Mouse (Mus musculus) heart, adult 2 months (tissue): ENCODE data around the gene Sox8. TPM values are rescaled to one million over a fixed set of nuclear protein-coding genes. Genes with fewer than 3 reads are reported as not detected.

Experiments
- DNase-seq, 2 experiments: peaks; one replicate each; pipeline ENCODE4 v3.0.0; 2021
- H3K27ac ChIP-seq: fragments of 200-600 bp; 2 replicates; pipeline ENCODE4 v1.8.1; 2022
- H3K27me3 ChIP-seq: fragments of 200-500 bp; 2 replicates; pipeline ENCODE4 v1.6.1; 2012; ENCODE audit warnings: mild to moderate bottlenecking, low read length, inconsistent platforms, mixed read lengths; ENCODE audit not compliant: control insufficient read depth, insufficient read depth
- H3K36me3 ChIP-seq: fragments of 200-500 bp; 2 replicates; pipeline ENCODE4 v1.6.1; 2012; ENCODE audit warnings: low read length, inconsistent platforms; ENCODE audit not compliant: control insufficient read depth, insufficient read depth
- H3K4me1 ChIP-seq: fragments of 200-500 bp; 2 replicates; pipeline ENCODE4 v1.6.1; 2011; ENCODE audit warnings: low read length; ENCODE audit not compliant: control insufficient read depth, insufficient read depth
- H3K4me3 ChIP-seq: fragments of 200-600 bp; 2 replicates; pipeline ENCODE4 v1.8.1; 2022
- H3K79me2 ChIP-seq: fragments of 200-500 bp; replicated peaks from 2 replicates; pipeline ENCODE4 v1.6.1; 2012; ENCODE audit warnings: mild to moderate bottlenecking, inconsistent platforms, low read length, moderate library complexity, mixed read lengths; ENCODE audit not compliant: control insufficient read depth, insufficient read depth
- H3K9ac ChIP-seq: fragments of 200-500 bp; 2 replicates; pipeline ENCODE4 v1.6.1; 2012; ENCODE audit warnings: low read depth, mild to moderate bottlenecking, control low read depth, inconsistent platforms, low read length, mixed read lengths
- CTCF ChIP-seq: fragments of 200-600 bp; IDR thresholded peaks from 2 replicates; pipeline ENCODE4 v1.8.1; 2022; ENCODE audit warnings: antibody characterized with exemption, mild to moderate bottlenecking, moderate library complexity
- EP300 ChIP-seq: fragments of 200-500 bp; IDR thresholded peaks from 2 replicates; pipeline ENCODE4 v1.6.1; 2011; ENCODE audit warnings: low read depth, low read length, control low read depth; ENCODE audit not compliant: insufficient read depth
- POLR2A ChIP-seq: fragments of 200-500 bp; IDR thresholded peaks from 2 replicates; pipeline ENCODE4 v1.6.1; 2011; ENCODE audit warnings: mild to moderate bottlenecking, low read depth, low read length, control low read depth; ENCODE audit not compliant: insufficient read depth
- WGBS: fragments of 180-500 bp; shearing (Covaris S2); methylation state at CpG from one replicate; pipeline ENCODE4 v1.1.7; 2018; 5-methylcytosine and 5-hydroxymethylcytosine counted together
- intact Hi-C: fragments of 180-260 bp; cut with DNase I; formaldehyde crosslinking; loops from one replicate; pipeline ENCODE4 v1.15.1; 2025
- long read RNA-seq: library from polyadenylated mRNA; stranded (forward); transcript quantifications from one replicate; pipeline ENCODE4 v2.0.0, GENCODE M21; 2021
- polyA plus RNA-seq: library from polyadenylated mRNA; depleted of rRNA; stranded (reverse); fragments of >200 nt; gene quantifications from 2 replicates; pipeline ENCODE4 v1.2.3, GENCODE M21; 2012; rRNA removed
- total RNA-seq, 2 experiments: library from RNA; stranded (reverse); gene quantifications; 2 replicates each; pipeline ENCODE4 v1.2.3; 2021

Sox8 gene
- total RNA-seq (under 1 TPM; 0.30 to 0.44 TPM), polyA plus RNA-seq (0.57 and 0.67 TPM in 2 replicates)
- long read RNA-seq, partial matches to known transcripts = 0 of 1 reads
- long read RNA-seq, other reads (novel, unspliced or antisense) = 0 of 1 reads

- Histone ChIP-seq H3K9ac (peak within 1 kb of the TSS; percentile 71), H3K4me3 (peak within 1 kb of the TSS; percentile 48), H3K4me1 (peaks cover 2% of the 10 kb centered on the region; the same call in 1 of the 2 replicates), H3K36me3 (no peaks in the 10 kb centered on the region), H3K27me3 (peaks cover 8% of the 10 kb centered on the region), H3K27ac (peak within 1 kb of the TSS; percentile 26), H3K79me2 (no peaks in the 10 kb centered on the region)
- WGBS = 2% methylated on average over 61 of the region's 61 CpGs
- intact Hi-C loops = loop anchor here (2.0 kb wide), 1 partner anchor 24 kb away; no protein-coding TSS in a partner anchor
- peak; percentile 42 for TF ChIP-seq CTCF
- peak; percentile 60 for TF ChIP-seq POLR2A
- no peak for TF ChIP-seq EP300
- DNase-seq = peak; percentile 90
Observed at GRCm38 (mm10) chr17:25570648-25571452, at the start of gene Sox8. Gene Sox8, minus strand, starts transcription at chr17:25570686.

GRCm38 (mm10) chr17:25618508-25619056 lies 48.1 kb upstream of the Sox8 start:
- Histone ChIP-seq H3K27ac (no peak overlapping the region), H3K9ac (no peak overlapping the region), H3K79me2 (no peaks in the 10 kb centered on the region; the same call in 1 of the 2 replicates), H3K36me3 (no peaks in the 10 kb centered on the region), H3K4me1 (peaks cover 1% of the 10 kb centered on the region), H3K27me3 (no peaks in the 10 kb centered on the region), H3K4me3 (no peak overlapping the region)
- peak in 1 of 2 experiments; percentile 19 for DNase-seq
- WGBS = 35% methylated on average over 16 of the region's 16 CpGs
- no peak for TF ChIP-seq CTCF
- no peak for TF ChIP-seq POLR2A
- TF ChIP-seq EP300 = no peak
- intact Hi-C loops = no loop called here

GRCm38 (mm10) chr17:25614723-25615510 lies 44.4 kb upstream of the Sox8 start:
- WGBS = 93% methylated on average over 10 of the region's 10 CpGs
- Histone ChIP-seq H3K4me3 (no peak overlapping the region), H3K27me3 (no peaks in the 10 kb centered on the region), H3K27ac (no peak overlapping the region), H3K36me3 (no peaks in the 10 kb centered on the region), H3K79me2 (peaks cover 2% of the 10 kb centered on the region; the same call in 1 of the 2 replicates), H3K4me1 (peaks cover 1% of the 10 kb centered on the region), H3K9ac (no peak overlapping the region)
- DNase-seq = no peak
- TF ChIP-seq CTCF = no peak
- no peak for TF ChIP-seq EP300
- no peak for TF ChIP-seq POLR2A
- intact Hi-C loops = no loop called here

GRCm38 (mm10) chr17:25613323-25613722 lies 42.8 kb upstream of the Sox8 start:
- Histone ChIP-seq H3K4me1 (no peaks in the 10 kb centered on the region; the same call in 1 of the 2 replicates), H3K9ac (no peak overlapping the region), H3K27ac (no peak overlapping the region), H3K79me2 (peaks cover 2% of the 10 kb centered on the region; the same call in 1 of the 2 replicates), H3K27me3 (no peaks in the 10 kb centered on the region), H3K36me3 (no peaks in the 10 kb centered on the region), H3K4me3 (no peak overlapping the region)
- DNase-seq = no peak
- TF ChIP-seq POLR2A (no peak), EP300 (no peak), CTCF (no peak)
- intact Hi-C loops = no loop called here
- 95% methylated on average over 6 of the region's 6 CpGs for WGBS

- H3K27ac ChIP-seq = no peak overlapping the region
- no peaks in the 10 kb centered on the region for H3K27me3 ChIP-seq
- intact Hi-C loops = no loop called here
- H3K4me1 ChIP-seq = no peaks in the 10 kb centered on the region; the same call in 1 of the 2 replicates
- peaks cover 2% of the 10 kb centered on the region; the same call in 1 of the 2 replicates for H3K79me2 ChIP-seq
- H3K4me3 ChIP-seq = no peak overlapping the region
- 84% methylated on average over 9 of the region's 9 CpGs for WGBS
- H3K36me3 ChIP-seq = no peaks in the 10 kb centered on the region
- H3K9ac ChIP-seq = no peak overlapping the region
- TF ChIP-seq CTCF = no peak
- TF ChIP-seq POLR2A = no peak
- TF ChIP-seq EP300 = no peak
- no peak for DNase-seq
Observed at GRCm38 (mm10) chr17:25612537-25612936, 42.1 kb upstream of the Sox8 start.
